Mouse (Mus musculus) embryonic stem cell, embryonic (primary cell): ENCODE data around the gene Actr8.

Experiments
- CTCF ChIA-PET, 4 experiments: fragments of 300-600 bp in 2 of 4; fragments of 350-600 bp in 2 of 4; sonication (Branson Sonifier 250); formaldehyde crosslinking; loops; one replicate each; lab custom pipeline; 2022; ENCODE audit warnings: inconsistent platforms in 2 of 4; lab: Charles Lee
- POLR2A ChIA-PET, 4 experiments: fragments of 300-600 bp in 2 of 4; fragments of 350-600 bp in 2 of 4; sonication (Branson Sonifier 250); formaldehyde crosslinking; loops; one replicate each; lab custom pipeline; 2022; ENCODE audit warnings: antibody characterized with exemption in 4 of 4, inconsistent platforms in 1 of 4; lab: Charles Lee

The Actr8 gene

GRCm38 (mm10) chr14:29978254-29979204 is at the start of gene Actr8:
Gene Actr8, plus strand, starts transcription at chr14:29978337.
- CTCF ChIA-PET: interaction anchor here in 1 of 4 experiments (1.0 to 1.3 kb wide), 3 partner anchors 15 to 481 kb away, joined by 3 read pairs; no protein-coding TSS in a partner anchor
- POLR2A ChIA-PET: interaction anchor here in 3 of 4 experiments (0.6 to 2.5 kb wide), 24 partner anchors 8 to 501 kb away, joined by 3 to 20 read pairs (median 4); partner anchors contain the start of genes Selenok (in 2 of the 3), Chdh (in 1 of the 3), Dcp1a (in 1 of the 3) and Il17rb (in 1 of the 3)

GRCm38 (mm10) chr14:29928966-29929365 is 49.2 kb upstream of the Actr8 start:
- ChIA-PET CTCF (interaction anchor here in 1 of 4 experiments (0.6 kb wide), 1 partner anchor 13 kb away, joined by 3 read pairs; no protein-coding TSS in a partner anchor), POLR2A (no interaction called here)

GRCm38 (mm10) chr14:29935516-29935915 is 42.6 kb upstream of the Actr8 start:
- ChIA-PET CTCF (no interaction called here), POLR2A (interaction anchor here in 1 of 4 experiments (1.3 kb wide), 1 partner anchor 15 kb away, joined by 5 read pairs; no protein-coding TSS in a partner anchor)

- ChIA-PET CTCF (no interaction called here), POLR2A (interaction anchor here in 1 of 4 experiments (1.7 kb wide), 1 partner anchor 30 kb away, joined by 5 read pairs; no protein-coding TSS in a partner anchor)
Observed at GRCm38 (mm10) chr14:29937466-29937865, 40.7 kb upstream of the Actr8 start.

GRCm38 (mm10) chr14:29939600-29940312 is 38.4 kb upstream of the Actr8 start:
- POLR2A ChIA-PET: interaction anchor here in 3 of 4 experiments (0.6 to 2.3 kb wide), 11 partner anchors 9 to 1198 kb away, joined by 3 to 9 read pairs (median 4); partner anchors contain the start of gene Selenok (in 2 of the 3)

GRCm38 (mm10) chr14:29940313-29940812 is 37.8 kb upstream of the Actr8 start:
- ChIA-PET POLR2A (interaction anchor here in 3 of 4 experiments (0.6 to 2.3 kb wide), 11 partner anchors 8 to 1197 kb away, joined by 3 to 9 read pairs (median 4); partner anchors contain the start of gene Selenok (in 2 of the 3)), CTCF (interaction anchor here (0.6 to 2.3 kb wide), 12 partner anchors 10 to 996 kb away, joined by 3 to 8 read pairs (median 4); no protein-coding TSS in a partner anchor)

More at GRCm38 (mm10) chr14:29939600-29940312, 38.4 kb upstream of the Actr8 start:
- CTCF ChIA-PET: interaction anchor here in 3 of 4 experiments (0.6 to 2.3 kb wide), 11 partner anchors 11 to 996 kb away, joined by 3 to 8 read pairs (median 5); no protein-coding TSS in a partner anchor

GRCm38 (mm10) chr14:29940877-29941276 is 37.3 kb upstream of the Actr8 start:
- CTCF ChIA-PET: interaction anchor here in 3 of 4 experiments (0.6 to 2.3 kb wide), 4 partner anchors 10 to 707 kb away, joined by 3 to 5 read pairs (median 4); no protein-coding TSS in a partner anchor
- POLR2A ChIA-PET: interaction anchor here in 2 of 4 experiments (1.9 to 2.3 kb wide), 3 partner anchors 10 to 27 kb away, joined by 7 to 9 read pairs (median 7); partner anchors contain the start of gene Selenok (in 1 of the 2)

- ChIA-PET POLR2A (interaction anchor here in 2 of 4 experiments (0.5 to 1.4 kb wide), 2 partner anchors 8 to 1778 kb away, joined by 3 read pairs; no protein-coding TSS in a partner anchor), CTCF (interaction anchor here in 2 of 4 experiments (1.3 to 1.4 kb wide), 2 partner anchors 8 to 33 kb away, joined by 3 read pairs; no protein-coding TSS in a partner anchor)
Observed at GRCm38 (mm10) chr14:29946761-29947309, 31.3 kb upstream of the Actr8 start.

- POLR2A ChIA-PET: interaction anchor here (0.6 to 2.9 kb wide), 36 partner anchors 8 to 703 kb away, joined by 3 to 52 read pairs (median 4); partner anchors contain the start of genes Selenok (in 4 of the 4), Actr8 (in 3 of the 4) and Rft1 (in 1 of the 4)
- CTCF ChIA-PET: interaction anchor here in 2 of 4 experiments (0.9 to 1.1 kb wide), 2 partner anchors 10 to 11 kb away, joined by 5 read pairs; no protein-coding TSS in a partner anchor
Observed at GRCm38 (mm10) chr14:29950805-29951204, 27.3 kb upstream of the Actr8 start.

- CTCF ChIA-PET: no interaction called here
- POLR2A ChIA-PET: interaction anchor here in 1 of 4 experiments (3.0 kb wide), 1 partner anchor 10 kb away, joined by 17 read pairs; the partner anchor contains the start of gene Selenok
Observed at GRCm38 (mm10) chr14:29957393-29957792, 20.7 kb upstream of the Actr8 start.

- ChIA-PET POLR2A (interaction anchor here (0.6 to 3.1 kb wide), 25 partner anchors 8 to 563 kb away, joined by 3 to 52 read pairs (median 4); partner anchors contain the start of genes Actr8 (in 2 of the 4) and Dcp1a (in 1 of the 4)), CTCF (interaction anchor here in 1 of 4 experiments (1.3 kb wide), 1 partner anchor 13 kb away, joined by 6 read pairs; no protein-coding TSS in a partner anchor)
Observed at GRCm38 (mm10) chr14:29967611-29968010, 10.5 kb upstream of the Actr8 start.

- CTCF ChIA-PET: interaction anchor here in 1 of 4 experiments (1.3 kb wide), 1 partner anchor 12 kb away, joined by 6 read pairs; no protein-coding TSS in a partner anchor
- POLR2A ChIA-PET: interaction anchor here (0.5 to 3.1 kb wide), 26 partner anchors 8 to 562 kb away, joined by 3 to 52 read pairs (median 5); partner anchors contain the start of genes Actr8 (in 3 of the 4) and Dcp1a (in 1 of the 4)
Observed at GRCm38 (mm10) chr14:29968075-29968821, 9.9 kb upstream of the Actr8 start, which contains the start of gene Selenok. Gene Selenok, plus strand, starts transcription at chr14:29968308.

- ChIA-PET POLR2A (interaction anchor here in 2 of 4 experiments (0.7 to 1.6 kb wide), 6 partner anchors 9 to 21 kb away, joined by 3 to 7 read pairs (median 4); no protein-coding TSS in a partner anchor), CTCF (interaction anchor here in 1 of 4 experiments (1.1 kb wide), 1 partner anchor 9 kb away, joined by 4 read pairs; no protein-coding TSS in a partner anchor)
Observed at GRCm38 (mm10) chr14:29971446-29971845, 6.7 kb upstream of the Actr8 start.

- ChIA-PET CTCF (interaction anchor here in 1 of 4 experiments (1.1 kb wide), 1 partner anchor 9 kb away, joined by 4 read pairs; no protein-coding TSS in a partner anchor), POLR2A (interaction anchor here in 2 of 4 experiments (0.6 to 1.6 kb wide), 8 partner anchors 9 to 164 kb away, joined by 3 to 7 read pairs (median 4); no protein-coding TSS in a partner anchor)
Observed at GRCm38 (mm10) chr14:29971993-29972392, 6.1 kb upstream of the Actr8 start.

GRCm38 (mm10) chr14:29976927-29977326 is 1.2 kb upstream of the Actr8 start:
- POLR2A ChIA-PET: interaction anchor here in 2 of 4 experiments (1.5 to 1.7 kb wide), 2 partner anchors 10 to 26 kb away, joined by 5 to 9 read pairs; no protein-coding TSS in a partner anchor
- CTCF ChIA-PET: no interaction called here
